Mouse (Mus musculus): ENCODE data around the gene Specc1.

- TF ChIP-seq CTCF (IDR thresholded peaks at IDR 0.05; ENCODE audit: borderline replicate concordance, extremely low read depth, insufficient read depth, insufficient read length) = peak; percentile 88
- TF ChIP-seq POLR2A (IDR thresholded peaks at IDR 0.05; ENCODE audit: borderline replicate concordance, extremely low read depth, insufficient read depth, insufficient read length, poor library complexity, severe bottlenecking) = no peak
Observed at GRCm38 (mm10) chr11:62047817-62048640, 91.5 kb downstream of the Specc1 start.
